Comparison of ENCODE assay signal across 12 mouse cellular contexts in genomic region chr3:90614611-90615251, GRCm38 (mm10). TPM values are rescaled to one million over a fixed set of nuclear protein-coding genes. Genes with fewer than 3 reads are reported as not detected.
A peak's percentile ranks its signal among the peaks of the same experiment; 100 is the strongest.
DNase-seq lines count a peak whose midpoint lies in the region; ATAC-seq lines count a peak whose summit lies in the region.
"Had no signal": no experiment of that assay in that cellular context is flagged by ENCODE, and none has a peak within 500 bp of the region (broad histone marks: within the 10 kb centered on the region; RNA-seq: fewer than 3 reads in every experiment).

No protein-coding gene starts in this region.

- no peak for DNase-seq in kidney, postnatal 25 days
- DNase-seq in 416B (ENCODE audit: low read depth) (peak; percentile 41), NIH3T3 (ENCODE audit: low read depth) (peak; percentile 54)
- DNase-seq in adrenal gland, postnatal 36 days = no peak
- no peak for DNase-seq in adrenal gland, postnatal 14 days

- peaks cover 13% of the 10 kb centered on the region for H3K4me1 ChIP-seq in kidney, embryonic 16.5 days (ENCODE audit: insufficient read depth, low read length)
- peaks cover 33% of the 10 kb centered on the region for H3K4me1 ChIP-seq in limb, embryonic 15.5 days

- WGBS in kidney, embryonic 16.5 days = 68% methylated on average over 11 of the region's 11 CpGs
- 76% methylated on average over 11 of the region's 11 CpGs for WGBS in limb, embryonic 15.5 days

- no peaks in the 10 kb centered on the region for H3K36me3 ChIP-seq in kidney, embryonic 16.5 days (ENCODE audit: insufficient read depth, low read length)
- H3K36me3 ChIP-seq in limb, embryonic 15.5 days = no peaks in the 10 kb centered on the region
- H3K36me3 ChIP-seq: neural tube, embryonic 12.5 days had no signal

- ATAC-seq in kidney, embryonic 16.5 days (ENCODE audit: low FRiP score, low TSS enrichment) = peak; percentile 18; the same call in 1 of the 2 replicates
- ATAC-seq in limb, embryonic 15.5 days (ENCODE audit: insufficient number of reproducible peaks, low FRiP score, low TSS enrichment, low read depth) = no peak

- H3K4me3 ChIP-seq in kidney, embryonic 16.5 days (ENCODE audit: low read length) = no peak overlapping the region
- H3K4me3 ChIP-seq in limb, embryonic 15.5 days = peak overlapping the region; percentile 44; the same call in 1 of the 2 replicates
- H3K4me3 ChIP-seq: neural tube, embryonic 12.5 days had no signal

- no peak overlapping the region for H3K27ac ChIP-seq in kidney, embryonic 16.5 days (ENCODE audit: low read length)
- H3K27ac ChIP-seq in limb, embryonic 15.5 days = no peak overlapping the region; the same call in 1 of the 2 replicates
- H3K27ac ChIP-seq: neural tube, embryonic 12.5 days had no signal

- H3K9me3 ChIP-seq in kidney, embryonic 16.5 days (ENCODE audit: low read length) = peaks cover 6% of the 10 kb centered on the region; the same call in 1 of the 2 replicates
- no peaks in the 10 kb centered on the region for H3K9me3 ChIP-seq in limb, embryonic 15.5 days
- H3K9me3 ChIP-seq: neural tube, embryonic 12.5 days had no signal

- no peak overlapping the region for H3K9ac ChIP-seq in kidney, embryonic 16.5 days (replicated peaks; ENCODE audit: low read length)
- no peak overlapping the region for H3K9ac ChIP-seq in limb, embryonic 15.5 days
- H3K9ac ChIP-seq: neural tube, embryonic 12.5 days had no signal

- no peaks in the 10 kb centered on the region for H3K27me3 ChIP-seq in kidney, embryonic 16.5 days (ENCODE audit: insufficient read depth, low read length)
- H3K27me3 ChIP-seq in limb, embryonic 15.5 days = no peaks in the 10 kb centered on the region

- peak overlapping the region; percentile 28; the same call in 1 of the 2 replicates for H3K4me2 ChIP-seq in kidney, embryonic 16.5 days (replicated peaks; ENCODE audit: low read depth, low read length)
- peak overlapping the region; percentile 73 for H3K4me2 ChIP-seq in limb, embryonic 15.5 days
- H3K4me2 ChIP-seq: neural tube, embryonic 12.5 days had no signal

RNA-seq across cellular contexts. Expression of gene S100a6, which starts 2.0 kb away (rescaled TPM):
- 173 and 181 TPM in 2 replicates for polyA plus RNA-seq in kidney, embryonic 16.5 days (2015; fragmentation: Nextera tagmentation; extraction: Ambion mirVana)
- 481 and 553 TPM in 2 replicates for polyA plus RNA-seq in limb, embryonic 15.5 days (2015; fragmentation: Nextera tagmentation; extraction: Ambion mirVana)
- total RNA-seq in adrenal gland, postnatal 36 days (2021) = 10 to 100 TPM; 42.5 to 68.0 TPM
- total RNA-seq in adrenal gland, postnatal 14 days (2021) = 54.3 and 59.5 TPM in 2 replicates

RNA-seq across cellular contexts. Expression of gene S100a5, which starts 6.4 kb away (rescaled TPM):
- 0.45 and 0.99 TPM in 2 replicates for polyA plus RNA-seq in kidney, embryonic 16.5 days (2015; fragmentation: Nextera tagmentation; extraction: Ambion mirVana)
- polyA plus RNA-seq in limb, embryonic 15.5 days (2015; fragmentation: Nextera tagmentation; extraction: Ambion mirVana) = not detected in 2 replicates
- total RNA-seq in adrenal gland, postnatal 36 days (2021) = not detected
- not detected in 2 replicates for total RNA-seq in adrenal gland, postnatal 14 days (2021)
- total RNA-seq: adrenal gland, postnatal 4 days; hematopoietic stem cell, adult 5-6 weeks; left cerebral cortex, postnatal 25 days had no signal
- polyA plus RNA-seq: neural tube, embryonic 12.5 days had no signal

RNA-seq across cellular contexts. Expression of gene S100a4, which starts 11.2 kb away (rescaled TPM):
- 3.6 and 5.5 TPM in 2 replicates for polyA plus RNA-seq in kidney, embryonic 16.5 days (2015; fragmentation: Nextera tagmentation; extraction: Ambion mirVana)
- 21.0 and 29.6 TPM in 2 replicates for polyA plus RNA-seq in limb, embryonic 15.5 days (2015; fragmentation: Nextera tagmentation; extraction: Ambion mirVana)
- 10 to 100 TPM in 1 of 2 experiments, 1 to 10 TPM in 1; 9.0 to 11.5 TPM for total RNA-seq in adrenal gland, postnatal 36 days (2021)
- 9.6 and 18.7 TPM in 2 replicates for total RNA-seq in adrenal gland, postnatal 14 days (2021)

RNA-seq across cellular contexts. Expression of gene Gm42674, which starts 13.0 kb away (rescaled TPM):
- not detected in 2 replicates for polyA plus RNA-seq in kidney, embryonic 16.5 days (2015; fragmentation: Nextera tagmentation; extraction: Ambion mirVana)
- polyA plus RNA-seq in limb, embryonic 15.5 days (2015; fragmentation: Nextera tagmentation; extraction: Ambion mirVana) = not detected in 2 replicates
- total RNA-seq in adrenal gland, postnatal 36 days (2021) = not detected
- not detected in 2 replicates for total RNA-seq in adrenal gland, postnatal 14 days (2021)
- total RNA-seq: adrenal gland, postnatal 4 days; gastrocnemius, adult 8-10 months; hematopoietic stem cell, adult 5-6 weeks; left cerebral cortex, postnatal 25 days had no signal
- polyA plus RNA-seq: neural tube, embryonic 12.5 days had no signal

RNA-seq across cellular contexts. Expression of gene S100a2, which starts 24.7 kb away (rescaled TPM):
- not detected in 2 replicates for polyA plus RNA-seq in kidney, embryonic 16.5 days (2015; fragmentation: Nextera tagmentation; extraction: Ambion mirVana)
- polyA plus RNA-seq in limb, embryonic 15.5 days (2015; fragmentation: Nextera tagmentation; extraction: Ambion mirVana) = not detected in 2 replicates
- total RNA-seq in adrenal gland, postnatal 36 days (2021) = not detected
- not detected in 2 replicates for total RNA-seq in adrenal gland, postnatal 14 days (2021)
- total RNA-seq: adrenal gland, postnatal 4 days; gastrocnemius, adult 8-10 months; hematopoietic stem cell, adult 5-6 weeks; left cerebral cortex, postnatal 25 days had no signal
- polyA plus RNA-seq: neural tube, embryonic 12.5 days had no signal

Comparison
In these comparisons a context has a peak if more than half of its experiments do, and no peak if none do; other contexts are left out.
1. DNase-seq: peak in 416B (single experiment) and NIH3T3 (single experiment); none in kidney, postnatal 25 days (0 of 2), adrenal gland, postnatal 36 days (0 of 2) and adrenal gland, postnatal 14 days (single experiment).